Mouse (Mus musculus): Measurements from ENCODE around the gene Klhl26. TPM values are rescaled to one million over a fixed set of nuclear protein-coding genes. Genes with fewer than 3 reads are reported as not detected.

Klhl26 gene
- polyA plus RNA-seq, 1 experiment from 2014 or later, result 18.7 TPM

DNA sequence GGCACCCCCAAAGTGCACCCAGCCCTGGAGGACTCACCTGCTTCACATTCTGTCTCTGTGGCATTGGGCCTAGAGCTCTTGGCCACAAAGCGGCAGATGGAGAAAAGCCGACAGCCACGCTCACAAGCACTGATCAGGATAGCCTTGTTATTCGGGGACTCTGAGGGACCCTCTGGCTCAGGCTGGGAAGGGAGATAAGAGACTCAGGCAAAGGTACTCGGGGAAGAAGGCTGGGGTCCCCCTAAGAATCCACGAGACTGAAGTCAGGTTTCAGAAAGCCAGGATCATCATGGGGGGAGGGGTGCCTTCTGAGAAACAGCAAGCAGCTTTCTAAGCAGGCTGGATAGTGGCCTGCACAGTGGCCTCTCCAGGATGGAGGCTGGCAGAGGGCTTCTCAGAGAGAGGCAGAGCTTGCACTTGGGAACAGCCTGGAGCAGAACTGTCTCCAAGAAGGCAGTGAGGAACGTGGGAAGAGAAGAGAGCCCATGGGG lies 9.5 kb upstream of the Klhl26 start:
- ATAC-seq, result no peak

DNA sequence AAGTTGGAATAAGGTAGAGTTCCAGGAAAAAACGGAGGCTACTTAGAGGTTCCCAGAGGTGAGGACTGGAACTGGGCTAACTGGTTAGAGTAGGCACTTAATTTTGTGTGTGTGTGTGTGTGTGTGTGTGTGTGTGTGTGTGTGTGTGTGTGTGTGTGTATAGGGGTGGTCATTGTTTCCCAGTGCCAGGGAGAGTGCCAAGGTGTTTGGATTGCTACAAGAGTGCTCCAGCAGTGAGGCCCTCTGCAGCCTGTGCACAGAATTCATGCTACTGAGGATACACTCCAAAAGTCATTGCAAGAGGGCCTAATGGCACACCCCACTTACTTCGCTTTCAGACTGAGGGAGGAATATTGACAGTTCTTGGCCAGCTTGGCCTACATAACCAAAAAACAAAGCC lies 6.2 kb upstream of the Klhl26 start:
- ATAC-seq, result no peak
- Histone ChIP-seq H3K27me3 (replicated peaks) (peaks cover 42% of the 10 kb centered on the region), H3K4me2 (replicated peaks) (no peak overlapping the region), H3K4me3 (replicated peaks) (no peak overlapping the region), H3K27ac (no peak overlapping the region), H3K9ac (no peak overlapping the region), H3K4me1 (replicated peaks) (0 out of 2 replicates have a peak, but pooled peaks cover 5% of the 10 kb centered on the region), H3K36me3 (no peaks in the 10 kb centered on the region), H3K9me3 (no peaks in the 10 kb centered on the region)
- 53% methylated on average over 2 of the region's 2 CpGs for WGBS

More for the DNA sequence above, 9.5 kb upstream of the Klhl26 start:
- Histone ChIP-seq H3K27ac (no peak overlapping the region), H3K36me3 (no peaks in the 10 kb centered on the region), H3K27me3 (replicated peaks) (peaks cover 75% of the 10 kb centered on the region), H3K4me1 (replicated peaks) (peaks cover 27% of the 10 kb centered on the region), H3K4me2 (replicated peaks) (no peak overlapping the region; the same call in 1 of the 2 replicates), H3K4me3 (replicated peaks) (no peak overlapping the region), H3K9me3 (no peaks in the 10 kb centered on the region), H3K9ac (no peak overlapping the region)
- WGBS, result 62% methylated on average over 7 of the region's 7 CpGs

DNA sequence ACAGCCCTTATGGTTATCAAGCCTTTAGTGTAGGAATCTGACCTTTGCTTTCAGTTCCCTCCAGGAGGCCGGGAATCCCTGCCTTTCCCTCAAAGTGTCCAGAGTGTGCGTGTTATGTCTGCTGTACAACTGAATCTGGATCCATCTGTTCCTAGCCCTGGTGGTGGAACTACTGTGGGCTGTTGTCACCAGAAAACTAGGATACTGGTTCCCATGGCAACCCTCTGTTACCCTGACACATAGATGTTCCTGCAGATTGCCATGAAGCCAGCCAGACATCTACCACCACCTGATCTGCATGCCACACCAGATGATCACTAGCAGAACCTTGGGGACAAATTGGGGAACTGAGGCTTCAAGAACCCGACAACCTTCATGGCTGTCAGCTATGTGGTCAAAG lies 5.1 kb upstream of the Klhl26 start:
- 74% methylated on average over 3 of the region's 3 CpGs for WGBS
- Histone ChIP-seq H3K4me2 (replicated peaks) (no peak overlapping the region), H3K4me1 (replicated peaks) (0 out of 2 replicates have a peak, but pooled peaks cover 10% of the 10 kb centered on the region), H3K9me3 (no peaks in the 10 kb centered on the region), H3K9ac (no peak overlapping the region), H3K4me3 (replicated peaks) (no peak overlapping the region), H3K36me3 (no peaks in the 10 kb centered on the region), H3K27ac (no peak overlapping the region), H3K27me3 (replicated peaks) (peaks cover 35% of the 10 kb centered on the region)
- ATAC-seq, result no peak

DNA sequence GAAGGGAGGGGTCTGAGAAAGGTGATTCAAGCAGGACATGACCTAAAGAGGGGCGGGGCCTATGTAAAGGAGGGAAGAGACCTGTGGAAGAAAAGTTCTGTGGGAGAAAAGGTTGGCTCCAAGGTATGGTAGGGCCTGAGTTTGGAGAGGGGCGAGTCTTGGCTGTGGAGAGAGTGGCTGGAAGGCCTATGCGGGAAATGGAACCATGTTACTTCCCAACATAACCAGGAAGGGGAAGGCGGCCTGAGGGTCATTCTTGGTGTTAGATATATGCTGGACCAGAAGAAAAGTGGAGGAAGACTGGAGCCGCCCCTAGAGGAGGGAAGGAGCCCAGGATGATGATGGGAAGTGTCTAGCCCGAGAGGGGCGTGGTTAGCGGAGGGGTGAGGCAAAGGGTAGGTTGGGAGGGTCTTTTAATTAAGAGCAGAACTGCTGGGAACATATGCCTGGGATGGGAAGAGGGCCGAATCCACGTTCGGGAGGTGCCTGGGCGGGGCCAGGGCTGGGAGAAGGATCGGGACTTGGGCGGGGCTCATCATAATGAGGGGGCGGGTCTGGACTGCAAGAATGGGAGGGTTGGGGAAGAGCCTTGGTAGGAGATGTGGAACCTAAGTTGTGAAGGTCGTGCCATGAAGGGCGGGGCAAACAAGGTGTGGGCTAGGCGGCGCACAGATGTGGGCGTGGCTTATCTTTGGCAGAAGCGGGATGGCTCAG lies 658 bp upstream of the Klhl26 start:
- Histone ChIP-seq H3K4me3 (replicated peaks) (peak overlapping the region; percentile 59), H3K4me1 (replicated peaks) (peaks cover 15% of the 10 kb centered on the region; the same call in 1 of the 2 replicates), H3K36me3 (no peaks in the 10 kb centered on the region), H3K27me3 (replicated peaks) (peaks cover 3% of the 10 kb centered on the region; the same call in 1 of the 2 replicates), H3K9ac (no peak overlapping the region), H3K9me3 (no peaks in the 10 kb centered on the region), H3K27ac (peak overlapping the region; percentile 37), H3K4me2 (replicated peaks) (peak overlapping the region; percentile 88)
- WGBS, result 3% methylated on average over 21 of the region's 21 CpGs
- ATAC-seq, result peak; percentile 68

DNA sequence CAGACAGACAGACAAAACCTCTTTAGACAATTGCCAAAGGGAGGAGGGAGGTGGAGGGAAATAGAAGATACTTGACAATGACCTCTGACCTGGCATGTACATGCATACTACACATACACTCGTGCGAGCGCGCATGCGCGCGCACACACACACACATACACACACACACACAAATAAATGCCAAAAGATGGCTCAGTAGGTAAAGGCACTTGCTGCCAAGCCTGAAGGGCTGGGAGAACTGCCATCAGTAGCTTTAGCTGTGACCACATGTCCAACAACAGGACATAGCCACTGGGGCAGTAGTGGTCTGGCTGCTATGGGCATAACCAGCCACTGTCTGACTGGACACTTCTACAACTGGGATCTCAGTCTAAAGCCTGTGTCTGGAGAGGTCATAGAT lies 4.9 kb downstream of the Klhl26 start:
- ATAC-seq, result no peak
- Histone ChIP-seq H3K27me3 (replicated peaks) (no peaks in the 10 kb centered on the region), H3K27ac (no peak overlapping the region), H3K9ac (no peak overlapping the region), H3K4me1 (replicated peaks) (peaks cover 24% of the 10 kb centered on the region), H3K4me2 (replicated peaks) (no peak overlapping the region), H3K4me3 (replicated peaks) (no peak overlapping the region), H3K36me3 (no peaks in the 10 kb centered on the region), H3K9me3 (no peaks in the 10 kb centered on the region)
- WGBS, result 95% methylated on average over 7 of the region's 7 CpGs

DNA sequence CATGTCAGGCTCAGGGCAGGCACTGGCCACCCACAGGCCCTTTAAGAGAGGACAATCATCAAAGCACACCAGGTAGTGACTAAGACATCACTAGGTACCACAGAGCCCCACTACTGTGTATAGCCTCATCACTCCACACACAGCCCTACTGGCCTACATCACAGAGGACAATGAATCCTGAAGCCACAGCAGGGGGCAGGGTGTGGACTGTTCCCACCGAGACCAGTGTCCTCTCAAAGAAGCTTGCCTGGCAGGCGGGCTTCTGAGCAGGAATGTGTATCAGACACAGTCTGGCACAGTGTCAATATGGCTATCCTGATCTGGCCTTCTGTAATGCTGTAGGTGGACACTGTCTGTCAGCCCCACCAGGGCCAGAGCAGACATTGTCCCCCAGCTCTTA lies 6.8 kb downstream of the Klhl26 start:
- H3K9ac ChIP-seq, result 0 out of 2 replicates have a peak overlapping the region, but pooled peaks have one; percentile 8
- 62% methylated on average over 2 of the region's 2 CpGs for WGBS
- H3K27me3 ChIP-seq (replicated peaks), result no peaks in the 10 kb centered on the region
- H3K9me3 ChIP-seq, result no peaks in the 10 kb centered on the region
- H3K4me3 ChIP-seq (replicated peaks), result no peak overlapping the region
- peaks cover 19% of the 10 kb centered on the region; the same call in 1 of the 2 replicates for H3K4me1 ChIP-seq (replicated peaks)
- ATAC-seq, result peak; percentile 31
- 0 out of 2 replicates have a peak overlapping the region, but pooled peaks have one; percentile 11 for H3K4me2 ChIP-seq (replicated peaks)
- H3K36me3 ChIP-seq, result no peaks in the 10 kb centered on the region
- no peak overlapping the region for H3K27ac ChIP-seq

DNA sequence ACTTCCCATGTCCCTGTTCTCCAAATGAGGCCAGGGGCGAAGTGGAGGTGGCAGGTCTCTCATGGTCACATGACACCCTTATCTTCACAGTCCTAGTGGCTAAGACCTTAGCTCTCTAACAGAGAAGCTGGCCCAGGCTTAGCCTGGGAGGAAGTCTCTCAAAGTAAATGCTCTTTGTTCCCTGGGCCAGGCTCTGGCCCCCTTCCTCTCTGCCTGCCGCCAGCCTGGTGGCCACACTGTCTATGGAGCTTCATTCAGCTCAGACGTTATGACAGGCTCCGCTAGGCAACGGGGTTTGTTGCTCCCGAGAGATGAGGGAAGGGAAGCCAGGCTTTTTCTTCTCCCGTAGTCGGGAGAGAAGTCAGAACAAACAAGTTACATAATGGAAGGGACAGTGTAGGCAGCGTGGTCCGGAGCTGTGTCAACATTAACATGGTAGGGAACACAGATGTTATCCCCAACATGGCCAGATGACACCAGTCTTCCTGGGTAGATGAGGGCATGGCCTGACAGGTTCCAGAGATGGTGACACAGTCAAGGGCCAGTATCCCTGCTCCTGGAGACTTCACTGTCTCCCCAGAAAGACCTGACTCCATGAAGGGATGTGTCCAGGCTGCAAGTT lies 7.4 kb downstream of the Klhl26 start:
- Histone ChIP-seq H3K4me2 (replicated peaks) (0 out of 2 replicates have a peak overlapping the region, but pooled peaks have one; percentile 11), H3K27ac (no peak overlapping the region), H3K4me1 (replicated peaks) (peaks cover 19% of the 10 kb centered on the region; the same call in 1 of the 2 replicates), H3K36me3 (no peaks in the 10 kb centered on the region), H3K4me3 (replicated peaks) (no peak overlapping the region), H3K27me3 (replicated peaks) (no peaks in the 10 kb centered on the region), H3K9me3 (no peaks in the 10 kb centered on the region), H3K9ac (no peak overlapping the region)
- peak; percentile 75 for ATAC-seq
- WGBS, result 40% methylated on average over 10 of the region's 10 CpGs

DNA sequence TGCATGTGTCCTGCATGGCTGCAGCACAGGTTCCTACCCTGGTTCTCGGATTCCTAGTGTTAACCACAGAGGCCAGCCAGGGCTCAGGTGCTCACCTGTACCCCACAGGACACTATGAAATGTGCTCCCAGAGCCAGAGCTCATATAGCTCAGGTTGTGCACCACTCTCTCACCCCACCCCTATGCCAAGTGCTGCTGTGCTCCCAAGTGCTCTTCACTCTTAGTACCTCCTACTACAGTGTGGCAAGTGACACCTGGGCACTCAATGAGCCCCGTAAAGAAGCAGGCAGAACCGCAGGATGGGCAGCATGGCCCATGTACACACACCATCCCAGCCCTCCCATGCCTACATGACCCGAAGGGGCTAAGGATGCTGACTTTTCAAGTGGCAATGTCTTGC lies 8.0 kb downstream of the Klhl26 start:
- H3K27ac ChIP-seq, result no peak overlapping the region
- ATAC-seq, result peak; percentile 4; the same call in 1 of the 2 replicates
- H3K4me3 ChIP-seq (replicated peaks), result no peak overlapping the region
- WGBS, result 90% methylated on average over 4 of the region's 4 CpGs
- no peak overlapping the region for H3K9ac ChIP-seq
- H3K36me3 ChIP-seq, result no peaks in the 10 kb centered on the region
- no peaks in the 10 kb centered on the region for H3K9me3 ChIP-seq
- H3K27me3 ChIP-seq (replicated peaks), result no peaks in the 10 kb centered on the region
- H3K4me1 ChIP-seq (replicated peaks), result peaks cover 19% of the 10 kb centered on the region; the same call in 1 of the 2 replicates
- H3K4me2 ChIP-seq (replicated peaks), result no peak overlapping the region

DNA sequence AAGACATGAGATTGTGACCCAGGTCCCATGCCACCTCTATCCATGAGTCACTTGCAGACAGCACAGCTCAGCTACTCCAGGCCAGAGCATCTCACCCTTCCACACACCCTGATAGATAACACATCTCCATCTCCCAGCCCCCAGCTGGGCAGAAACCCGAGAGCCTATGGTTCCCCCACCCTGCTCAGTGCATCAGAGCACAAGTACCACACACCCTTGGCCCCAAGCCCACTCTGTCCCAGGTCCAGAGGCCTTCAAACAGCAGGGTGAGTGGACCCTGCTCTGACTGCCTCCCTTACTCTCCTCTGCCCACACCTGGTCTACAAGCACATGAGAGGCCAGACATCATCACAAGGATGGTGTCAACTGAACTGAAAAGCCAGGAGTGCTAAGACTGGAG lies 8.9 kb downstream of the Klhl26 start:
- Histone ChIP-seq H3K27ac (no peak overlapping the region), H3K27me3 (replicated peaks) (no peaks in the 10 kb centered on the region), H3K36me3 (no peaks in the 10 kb centered on the region; the same call in 1 of the 2 replicates), H3K4me1 (replicated peaks) (peaks cover 19% of the 10 kb centered on the region; the same call in 1 of the 2 replicates), H3K9me3 (no peaks in the 10 kb centered on the region), H3K9ac (no peak overlapping the region), H3K4me2 (replicated peaks) (no peak overlapping the region), H3K4me3 (replicated peaks) (no peak overlapping the region)
- WGBS, result 76% methylated on average over 1 of the region's 1 CpGs
- no peak for ATAC-seq

DNA sequence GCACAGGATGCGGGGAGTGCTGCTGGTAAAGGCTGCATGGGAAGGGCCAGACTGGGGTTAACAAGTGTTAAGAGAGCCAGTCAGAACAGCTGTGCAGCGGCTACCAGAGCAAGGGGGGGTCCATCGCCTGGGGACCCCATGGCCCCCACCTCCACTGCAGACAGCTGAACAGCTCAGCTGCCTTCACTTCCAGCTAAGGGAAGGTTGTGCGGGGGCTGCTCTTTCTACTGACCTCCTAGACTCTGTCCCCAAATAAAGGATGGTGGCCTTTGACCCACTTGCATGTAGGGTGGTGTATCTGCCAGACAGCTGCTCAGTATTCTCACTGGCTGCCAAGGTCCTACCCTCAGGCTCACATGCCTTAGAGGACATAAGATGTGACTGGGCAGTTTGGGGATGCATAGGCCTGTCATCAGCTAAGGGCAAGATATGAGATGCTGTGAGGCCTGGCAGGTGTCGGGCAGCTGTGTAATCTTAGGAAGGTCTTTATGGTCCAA lies 9.5 kb downstream of the Klhl26 start:
- Histone ChIP-seq H3K4me1 (replicated peaks) (peaks cover 19% of the 10 kb centered on the region; the same call in 1 of the 2 replicates), H3K4me2 (replicated peaks) (no peak overlapping the region), H3K27me3 (replicated peaks) (no peaks in the 10 kb centered on the region), H3K4me3 (replicated peaks) (no peak overlapping the region), H3K27ac (no peak overlapping the region), H3K9ac (no peak overlapping the region), H3K9me3 (no peaks in the 10 kb centered on the region), H3K36me3 (no peaks in the 10 kb centered on the region; the same call in 1 of the 2 replicates)
- ATAC-seq, result no peak
- 60% methylated on average over 5 of the region's 5 CpGs for WGBS

DNA sequence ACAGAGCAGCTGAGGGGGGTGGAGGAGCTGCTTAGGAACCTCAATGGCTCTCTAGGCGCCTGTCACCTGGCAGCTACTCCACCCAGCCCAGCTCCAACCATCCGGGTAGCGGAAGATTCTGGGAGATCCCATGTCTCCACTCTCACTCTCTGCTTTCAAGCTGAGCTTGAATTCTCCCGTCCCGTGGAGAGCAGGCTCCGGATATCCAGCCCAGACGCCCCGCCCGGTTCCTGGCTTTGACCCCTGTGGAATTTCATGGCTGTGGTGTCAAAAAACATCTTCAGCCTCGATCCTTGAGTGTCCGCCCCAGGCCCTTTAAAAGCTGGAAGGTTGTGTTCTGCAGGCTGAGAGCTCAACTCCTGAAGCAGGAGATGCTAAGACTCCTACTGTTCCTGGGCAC lies 10.0 kb downstream of the Klhl26 start:
- Histone ChIP-seq H3K4me1 (replicated peaks) (peaks cover 19% of the 10 kb centered on the region; the same call in 1 of the 2 replicates), H3K27ac (no peak overlapping the region), H3K4me2 (replicated peaks) (no peak overlapping the region), H3K4me3 (replicated peaks) (no peak overlapping the region), H3K9ac (no peak overlapping the region), H3K27me3 (replicated peaks) (no peaks in the 10 kb centered on the region), H3K9me3 (no peaks in the 10 kb centered on the region), H3K36me3 (no peaks in the 10 kb centered on the region; the same call in 1 of the 2 replicates)
- 59% methylated on average over 11 of the region's 11 CpGs for WGBS
- ATAC-seq, result no peak

DNA sequence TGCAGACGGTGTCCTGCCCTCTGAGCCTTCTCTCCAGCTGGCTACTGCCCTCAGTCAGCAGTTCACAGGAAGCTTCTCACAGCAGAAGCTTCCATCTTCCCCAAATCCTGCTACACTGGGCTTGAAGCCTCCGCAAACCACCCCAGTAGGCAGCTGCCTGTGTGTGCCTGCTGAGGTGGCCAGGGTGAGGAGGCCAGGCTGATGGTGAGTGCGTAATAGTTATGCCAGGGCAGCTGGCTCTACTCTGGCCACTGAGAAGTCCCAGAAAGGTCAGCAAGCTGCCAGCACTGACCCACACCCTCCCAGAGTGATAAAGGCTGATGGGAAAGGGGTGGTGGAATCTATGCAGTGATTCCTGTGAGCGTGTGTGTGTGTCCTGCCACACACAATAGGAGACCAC lies 10.5 kb downstream of the Klhl26 start:
- WGBS, result 80% methylated on average over 4 of the region's 4 CpGs
- no peak overlapping the region for H3K4me3 ChIP-seq (replicated peaks)

More for the DNA sequence above, 10.5 kb downstream of the Klhl26 start:
- no peaks in the 10 kb centered on the region; the same call in 1 of the 2 replicates for H3K36me3 ChIP-seq
- no peak for ATAC-seq
- H3K27me3 ChIP-seq (replicated peaks), result no peaks in the 10 kb centered on the region
- H3K9me3 ChIP-seq, result no peaks in the 10 kb centered on the region
- no peak overlapping the region for H3K27ac ChIP-seq
- H3K4me1 ChIP-seq (replicated peaks), result peaks cover 19% of the 10 kb centered on the region; the same call in 1 of the 2 replicates
- no peak overlapping the region for H3K4me2 ChIP-seq (replicated peaks)
- H3K9ac ChIP-seq, result no peak overlapping the region

All from intestine, embryonic 15.5 days (tissue).